ENCODE assay signal across 9 mouse cellular contexts in the genomic region with DNA sequence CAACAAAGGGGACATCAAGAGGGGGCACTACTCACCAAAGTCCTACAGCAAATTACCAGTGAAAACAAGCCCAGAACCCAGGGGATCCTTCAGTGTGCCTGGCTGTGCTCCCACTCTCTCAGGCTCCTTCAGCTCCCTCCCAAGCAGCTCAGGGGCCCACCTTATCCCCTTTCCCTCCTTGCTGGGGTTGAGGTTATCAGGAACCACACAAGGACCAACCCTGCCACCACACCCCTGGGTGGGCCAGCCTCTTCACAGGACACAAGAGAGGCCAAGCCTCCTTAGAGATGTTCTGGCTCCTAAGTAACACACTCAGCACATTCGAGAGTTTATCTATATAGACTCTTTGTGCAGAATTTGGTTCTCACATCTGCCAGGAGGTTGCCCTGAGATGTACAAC. TPM values are rescaled to one million over a fixed set of nuclear protein-coding genes. Genes with fewer than 3 reads are reported as not detected.
A peak's percentile ranks its signal among the peaks of the same experiment; 100 is the strongest.
DNase-seq lines count a peak whose midpoint lies in the region; ATAC-seq and TF ChIP-seq lines count a peak whose summit lies in the region.
"Had no signal": no experiment of that assay in that cellular context is flagged by ENCODE, and none has a peak within 500 bp of the region (broad histone marks: within the 10 kb centered on the region; RNA-seq: fewer than 3 reads in every experiment).

No protein-coding gene starts in this region.

- peaks cover 31% of the 10 kb centered on the region for H3K4me1 ChIP-seq in hindbrain, embryonic 13.5 days (replicated peaks)
- peaks cover 3% of the 10 kb centered on the region; the same call in 1 of the 2 replicates for H3K4me1 ChIP-seq in hindbrain, embryonic 11.5 days (replicated peaks; ENCODE audit: control insufficient read depth, insufficient read depth, low read length)
- H3K4me1 ChIP-seq in bone marrow, adult 2 months (ENCODE audit: control insufficient read depth, insufficient read depth, low read length), result peaks cover 2% of the 10 kb centered on the region
- peaks cover 34% of the 10 kb centered on the region for H3K4me1 ChIP-seq in heart, embryonic 16.5 days (ENCODE audit: control insufficient read depth, insufficient read depth, low read length)
- peaks cover 68% of the 10 kb centered on the region for H3K4me1 ChIP-seq in megakaryocyte, embryonic 14.5 days

- peak; percentile 54; the same call in 1 of the 2 replicates for TF ChIP-seq POLR2A in bone marrow, adult 2 months (IDR thresholded peaks at IDR 0.05; ENCODE audit: borderline replicate concordance, control insufficient read depth, low read depth, low read length)

- H3K4me2 ChIP-seq in hindbrain, embryonic 13.5 days, result no peak overlapping the region
- H3K4me2 ChIP-seq in hindbrain, embryonic 11.5 days (replicated peaks; ENCODE audit: low read depth, low read length), result no peak overlapping the region
- no peak overlapping the region for H3K4me2 ChIP-seq in heart, embryonic 16.5 days (ENCODE audit: low read depth, low read length)

- intact Hi-C loops in left cerebral cortex, postnatal 4 days (cut with DNase I), result no loop called here

- H3K9me3 ChIP-seq in hindbrain, embryonic 13.5 days, result no peaks in the 10 kb centered on the region
- H3K9me3 ChIP-seq in hindbrain, embryonic 11.5 days (ENCODE audit: control insufficient read depth, low read length), result no peaks in the 10 kb centered on the region
- no peaks in the 10 kb centered on the region for H3K9me3 ChIP-seq in heart, embryonic 16.5 days (replicated peaks; ENCODE audit: control insufficient read depth, low read length)
- no peaks in the 10 kb centered on the region for H3K9me3 ChIP-seq in megakaryocyte, embryonic 14.5 days

- no peak for ATAC-seq in hindbrain, embryonic 13.5 days (ENCODE audit: low FRiP score)
- no peak for ATAC-seq in hindbrain, embryonic 11.5 days (ENCODE audit: low FRiP score)
- no peak for ATAC-seq in heart, embryonic 16.5 days (replicated peaks; ENCODE audit: extremely low read depth, insufficient read depth, low FRiP score)

- peak overlapping the region; percentile 62 for H3K27ac ChIP-seq in hindbrain, embryonic 13.5 days
- no peak overlapping the region for H3K27ac ChIP-seq in hindbrain, embryonic 11.5 days (ENCODE audit: low read depth, low read length)
- peak overlapping the region; percentile 40 for H3K27ac ChIP-seq in bone marrow, adult 2 months (ENCODE audit: control insufficient read depth, insufficient read depth, low read depth, low read length, poor library complexity)
- H3K27ac ChIP-seq in heart, embryonic 16.5 days (ENCODE audit: low read length), result peak overlapping the region; percentile 55

- H3K9ac ChIP-seq in hindbrain, embryonic 13.5 days, result peak overlapping the region; percentile 39; the same call in 1 of the 2 replicates
- H3K9ac ChIP-seq in hindbrain, embryonic 11.5 days (ENCODE audit: low read depth, low read length), result no peak overlapping the region
- no peak overlapping the region for H3K9ac ChIP-seq in heart, embryonic 16.5 days (ENCODE audit: low read length)

- DNase-seq in hindbrain, embryonic 11.5 days (ENCODE audit: low spot score), result no peak
- DNase-seq in left cerebral cortex, postnatal 4 days, result no peak
- DNase-seq in left cerebral cortex, adult 9 months (ENCODE audit: low spot score in 2 of 2), result no peak
- DNase-seq in testis, postnatal 14 days (ENCODE audit: low spot score), result no peak
- DNase-seq: thymus, adult 18-20 months had no signal

- 91% methylated on average over 1 of the region's 1 CpGs for WGBS in hindbrain, embryonic 13.5 days
- 92% methylated on average over 1 of the region's 1 CpGs for WGBS in hindbrain, embryonic 11.5 days
- whole genome bisulfite sequencing in bone marrow, adult 2 months, result 52% methylated on average over 1 of the region's 1 CpGs
- 68% methylated on average over 1 of the region's 1 CpGs for WGBS in heart, embryonic 16.5 days

- H3K27me3 ChIP-seq in hindbrain, embryonic 13.5 days, result no peaks in the 10 kb centered on the region
- no peaks in the 10 kb centered on the region for H3K27me3 ChIP-seq in hindbrain, embryonic 11.5 days (ENCODE audit: control insufficient read depth, insufficient read depth, low read length)
- H3K27me3 ChIP-seq in heart, embryonic 16.5 days (ENCODE audit: control insufficient read depth, insufficient read depth, low read length), result no peaks in the 10 kb centered on the region
- no peaks in the 10 kb centered on the region for H3K27me3 ChIP-seq in megakaryocyte, embryonic 14.5 days (replicated peaks)

- no peak overlapping the region for H3K4me3 ChIP-seq in hindbrain, embryonic 13.5 days
- no peak overlapping the region for H3K4me3 ChIP-seq in hindbrain, embryonic 11.5 days (ENCODE audit: low read depth, low read length)
- H3K4me3 ChIP-seq in bone marrow, adult 2 months (replicated peaks; ENCODE audit: control insufficient read depth, low read depth, low read length), result peak overlapping the region; percentile 90
- H3K4me3 ChIP-seq in heart, embryonic 16.5 days (ENCODE audit: low read length), result no peak overlapping the region
- H3K4me3 ChIP-seq in megakaryocyte, embryonic 14.5 days (replicated peaks), result peak overlapping the region; percentile 44

- peaks cover 25% of the 10 kb centered on the region for H3K36me3 ChIP-seq in hindbrain, embryonic 13.5 days
- no peaks in the 10 kb centered on the region for H3K36me3 ChIP-seq in hindbrain, embryonic 11.5 days (ENCODE audit: control insufficient read depth, insufficient read depth, low read length)
- peaks cover 14% of the 10 kb centered on the region for H3K36me3 ChIP-seq in heart, embryonic 16.5 days (ENCODE audit: control insufficient read depth, insufficient read depth)
- peaks cover 27% of the 10 kb centered on the region for H3K36me3 ChIP-seq in megakaryocyte, embryonic 14.5 days (replicated peaks; ENCODE audit: low read length)

- TF ChIP-seq CTCF in bone marrow, adult 2 months (IDR thresholded peaks at IDR 0.05; ENCODE audit: control insufficient read depth, insufficient read depth, low read length), result no peak

RNA-seq across cellular contexts. Expression of a gene that starts 3.1 kb away (rescaled TPM):
- polyA plus RNA-seq in hindbrain, embryonic 13.5 days (2015; fragmentation: Nextera tagmentation; extraction: Ambion mirVana), result 64.2 and 66.1 TPM in 2 replicates
- 77.5 and 80.1 TPM in 2 replicates for polyA plus RNA-seq in hindbrain, embryonic 11.5 days (2014; fragmentation: Nextera tagmentation; extraction: Ambion mirVana)
- polyA plus RNA-seq in bone marrow, adult 2 months (2011; ENCODE audit: insufficient read depth, insufficient read length, low replicate concordance, missing spikeins), result 321 and 356 TPM in 2 replicates
- 57.6 and 69.8 TPM in 2 replicates for polyA plus RNA-seq in heart, embryonic 16.5 days (2015; fragmentation: Nextera tagmentation; extraction: Ambion mirVana)
- 28.3 and 75.7 TPM in 2 replicates for polyA plus RNA-seq in megakaryocyte, embryonic 14.5 days (2012; ENCODE audit: insufficient read depth, low replicate concordance)
- total RNA-seq in left cerebral cortex, postnatal 4 days (2021), result 10 to 100 TPM; 35.3 to 36.8 TPM

RNA-seq across cellular contexts. Expression of a gene that starts 8.3 kb away (rescaled TPM):
- polyA plus RNA-seq in hindbrain, embryonic 13.5 days (2015; fragmentation: Nextera tagmentation; extraction: Ambion mirVana), result 68.2 and 70.3 TPM in 2 replicates
- polyA plus RNA-seq in hindbrain, embryonic 11.5 days (2014; fragmentation: Nextera tagmentation; extraction: Ambion mirVana), result 116 and 117 TPM in 2 replicates
- 56.5 and 57.6 TPM in 2 replicates for polyA plus RNA-seq in bone marrow, adult 2 months (2011; ENCODE audit: insufficient read depth, insufficient read length, low replicate concordance, missing spikeins)
- polyA plus RNA-seq in heart, embryonic 16.5 days (2015; fragmentation: Nextera tagmentation; extraction: Ambion mirVana), result 47.8 and 51.4 TPM in 2 replicates
- 4.7 and 21.6 TPM in 2 replicates for polyA plus RNA-seq in megakaryocyte, embryonic 14.5 days (2012; ENCODE audit: insufficient read depth, low replicate concordance)
- 10 to 100 TPM; 32.4 to 36.6 TPM for total RNA-seq in left cerebral cortex, postnatal 4 days (2021)

RNA-seq across cellular contexts. Expression of a gene that starts 8.6 kb away (rescaled TPM):
- 0.55 and 0.82 TPM in 2 replicates for polyA plus RNA-seq in hindbrain, embryonic 13.5 days (2015; fragmentation: Nextera tagmentation; extraction: Ambion mirVana)
- 0.91 and 1.8 TPM in 2 replicates for polyA plus RNA-seq in hindbrain, embryonic 11.5 days (2014; fragmentation: Nextera tagmentation; extraction: Ambion mirVana)
- polyA plus RNA-seq in bone marrow, adult 2 months (2011; ENCODE audit: insufficient read depth, insufficient read length, low replicate concordance, missing spikeins), result not detected in 2 replicates
- 0.32 and 0.41 TPM in 2 replicates for polyA plus RNA-seq in heart, embryonic 16.5 days (2015; fragmentation: Nextera tagmentation; extraction: Ambion mirVana)
- not detected in 2 replicates for polyA plus RNA-seq in megakaryocyte, embryonic 14.5 days (2012; ENCODE audit: insufficient read depth, low replicate concordance)
- total RNA-seq in left cerebral cortex, postnatal 4 days (2021), result under 1 TPM; 0.44 to 0.90 TPM

RNA-seq across cellular contexts. Expression of a gene that starts 13.3 kb away (rescaled TPM):
- 13.3 and 15.5 TPM in 2 replicates for polyA plus RNA-seq in hindbrain, embryonic 13.5 days (2015; fragmentation: Nextera tagmentation; extraction: Ambion mirVana)
- 13.7 and 16.7 TPM in 2 replicates for polyA plus RNA-seq in hindbrain, embryonic 11.5 days (2014; fragmentation: Nextera tagmentation; extraction: Ambion mirVana)
- polyA plus RNA-seq in bone marrow, adult 2 months (2011; ENCODE audit: insufficient read depth, insufficient read length, low replicate concordance, missing spikeins), result not detected in 2 replicates
- polyA plus RNA-seq in heart, embryonic 16.5 days (2015; fragmentation: Nextera tagmentation; extraction: Ambion mirVana), result 9.6 and 10.0 TPM in 2 replicates
- 1.5 TPM in 1 of 2 replicates, not detected in the other for polyA plus RNA-seq in megakaryocyte, embryonic 14.5 days (2012; ENCODE audit: insufficient read depth, low replicate concordance)
- total RNA-seq in left cerebral cortex, postnatal 4 days (2021), result 1 to 10 TPM; 5.7 to 6.6 TPM

RNA-seq across cellular contexts. Expression of a gene that starts 36.7 kb away (rescaled TPM):
- 0.43 and 0.95 TPM in 2 replicates for polyA plus RNA-seq in hindbrain, embryonic 13.5 days (2015; fragmentation: Nextera tagmentation; extraction: Ambion mirVana)
- polyA plus RNA-seq in hindbrain, embryonic 11.5 days (2014; fragmentation: Nextera tagmentation; extraction: Ambion mirVana), result 0.94 and 1.0 TPM in 2 replicates
- polyA plus RNA-seq in bone marrow, adult 2 months (2011; ENCODE audit: insufficient read depth, insufficient read length, low replicate concordance, missing spikeins), result 1.4 TPM in 1 of 2 replicates, not detected in the other
- 3.4 and 6.3 TPM in 2 replicates for polyA plus RNA-seq in heart, embryonic 16.5 days (2015; fragmentation: Nextera tagmentation; extraction: Ambion mirVana)
- not detected in 2 replicates for polyA plus RNA-seq in megakaryocyte, embryonic 14.5 days (2012; ENCODE audit: insufficient read depth, low replicate concordance)
- under 1 TPM; 0.36 TPM for total RNA-seq in left cerebral cortex, postnatal 4 days (2021)

Comparison
In these comparisons a context has a peak if more than half of its experiments do, and no peak if none do; other contexts are left out.
1. H3K4me3 ChIP-seq: peak in bone marrow, adult 2 months (single experiment) and megakaryocyte, embryonic 14.5 days (single experiment); none in hindbrain, embryonic 13.5 days (single experiment), hindbrain, embryonic 11.5 days (single experiment) and heart, embryonic 16.5 days (single experiment).